Mouse (Mus musculus) cerebellum, adult 8-10 months (tissue): Measurements from ENCODE around the gene Tnpo1.
"Not testable (repeated sequence)": the region's sequence is repeated elsewhere in the genome, so short reads cannot be mapped to it uniquely, and the experiment has no call there.

ENCODE experiments used
- DNase-seq: peaks from one replicate; pipeline ENCODE4 v3.0.0; 2022

The Tnpo1 gene

DNA sequence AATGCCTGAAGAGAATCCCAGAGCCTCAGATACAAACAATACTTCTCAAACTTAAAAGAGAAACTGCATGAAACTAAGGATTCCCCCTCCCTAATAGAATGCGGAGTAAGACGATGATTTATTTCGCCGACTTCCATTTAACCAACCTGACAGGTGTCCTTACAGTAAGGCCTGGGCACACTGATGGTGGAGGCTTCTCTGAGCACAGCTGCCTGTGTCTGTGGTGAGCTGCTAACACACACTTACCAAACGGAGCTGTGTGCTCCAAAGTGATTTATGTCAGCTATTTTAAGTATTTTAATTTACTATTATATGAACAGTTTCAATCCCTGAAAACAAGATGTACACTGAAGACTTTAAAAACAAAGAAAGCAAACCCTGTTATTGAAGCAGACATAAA lies 42.4 kb downstream of the Tnpo1 start:
- DNase-seq: no peak

DNA sequence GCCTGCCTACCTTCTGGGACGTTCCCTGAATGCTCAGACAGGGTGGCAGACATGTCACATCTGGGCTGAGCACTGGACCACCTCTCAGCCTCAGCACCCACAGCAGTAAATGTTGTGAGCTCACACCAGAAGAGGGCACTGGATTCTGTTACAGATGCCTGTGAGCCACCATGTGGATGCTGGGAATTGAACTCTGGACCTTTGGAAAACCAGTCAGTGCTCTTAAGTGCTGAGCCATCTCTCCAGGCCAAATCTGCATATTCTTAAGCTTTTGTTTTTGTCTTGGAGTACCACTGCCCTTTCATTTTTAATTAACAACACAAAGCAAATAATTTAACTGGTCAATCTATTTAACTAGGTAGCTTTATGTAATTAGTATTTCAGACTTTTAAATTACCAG lies 44.2 kb downstream of the Tnpo1 start:
- DNase-seq: no peak

- no peak for DNase-seq
These were observed 45.8 kb downstream of the Tnpo1 start for GRCm38 (mm10) chr13:98880336-98880735.

DNA sequence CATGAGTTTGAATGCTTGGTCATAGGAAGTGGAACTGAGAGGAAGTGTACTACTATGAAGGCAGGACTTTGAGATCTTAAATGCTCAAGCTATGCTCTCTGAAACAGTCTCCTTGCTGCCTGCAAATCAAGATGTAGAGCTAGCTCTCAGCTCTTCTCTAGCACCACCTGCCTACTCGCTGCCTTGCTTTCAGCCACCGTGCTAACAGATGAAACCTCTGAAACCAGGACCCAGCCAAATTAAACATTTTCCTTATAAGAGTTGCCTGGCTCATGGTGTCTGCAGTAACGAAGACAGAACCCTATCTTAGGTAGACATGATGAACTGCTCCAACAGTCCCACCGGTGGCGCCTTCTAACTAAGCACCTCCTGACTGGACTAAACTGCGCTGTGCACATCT lies 46.8 kb downstream of the Tnpo1 start:
- no peak for DNase-seq

DNA sequence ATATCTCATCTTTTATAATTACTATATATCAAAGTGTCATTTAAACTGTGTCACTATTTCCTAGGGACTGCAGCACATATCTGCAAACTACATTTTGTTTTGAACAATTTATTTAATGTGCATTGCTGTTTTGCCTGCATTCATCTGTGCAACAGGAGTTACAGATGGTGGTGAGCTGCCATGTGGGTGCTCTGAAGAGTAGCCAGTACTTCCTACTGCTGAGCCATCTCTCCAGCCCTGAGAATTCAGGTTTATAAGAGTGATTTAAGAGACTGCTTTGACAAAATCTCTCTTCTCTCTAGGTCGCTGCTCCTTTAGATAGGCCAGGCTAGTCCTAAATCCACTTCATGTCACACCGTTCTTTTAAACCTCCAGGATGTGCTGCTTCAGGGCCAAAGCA lies 49.0 kb downstream of the Tnpo1 start:
- no peak for DNase-seq

GRCm38 (mm10) chr13:98874727-98875126 lies 51.5 kb downstream of the Tnpo1 start:
- DNase-seq: no peak

DNA sequence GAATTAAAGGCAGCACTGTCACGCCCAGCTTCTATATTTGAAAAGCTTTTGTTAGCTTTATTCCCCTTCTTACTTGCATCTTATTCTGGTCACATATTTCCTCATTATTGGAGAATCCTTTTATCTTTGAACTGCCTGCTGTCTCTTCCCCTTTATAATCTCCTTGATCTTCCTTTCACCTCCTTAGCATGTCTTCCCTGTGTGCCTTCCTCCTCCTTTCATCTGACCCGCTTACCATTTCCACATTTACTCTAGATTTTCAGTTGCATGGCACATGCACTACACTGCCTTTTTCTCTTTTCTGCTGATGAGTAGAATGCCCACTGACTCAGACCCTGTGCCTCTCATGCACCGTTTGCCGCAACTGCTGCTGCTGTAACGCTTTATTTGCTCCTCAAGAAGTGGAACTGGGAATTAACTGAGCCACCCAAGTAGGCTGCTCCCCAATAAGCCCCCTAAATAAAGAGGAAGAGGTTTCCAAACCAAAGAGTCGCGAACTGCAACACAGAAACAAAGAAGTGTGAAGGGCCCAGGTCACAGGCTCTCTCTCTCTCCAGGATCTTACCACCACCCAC lies 53.8 kb downstream of the Tnpo1 start:
- DNase-seq: no peak

GRCm38 (mm10) chr13:98871263-98871662 lies 54.9 kb downstream of the Tnpo1 start:
- no peak for DNase-seq

GRCm38 (mm10) chr13:98868236-98868923 lies 57.8 kb downstream of the Tnpo1 start:
- no peak for DNase-seq

GRCm38 (mm10) chr13:98867810-98868209 lies 58.4 kb downstream of the Tnpo1 start:
- DNase-seq: peak; percentile 32

DNA sequence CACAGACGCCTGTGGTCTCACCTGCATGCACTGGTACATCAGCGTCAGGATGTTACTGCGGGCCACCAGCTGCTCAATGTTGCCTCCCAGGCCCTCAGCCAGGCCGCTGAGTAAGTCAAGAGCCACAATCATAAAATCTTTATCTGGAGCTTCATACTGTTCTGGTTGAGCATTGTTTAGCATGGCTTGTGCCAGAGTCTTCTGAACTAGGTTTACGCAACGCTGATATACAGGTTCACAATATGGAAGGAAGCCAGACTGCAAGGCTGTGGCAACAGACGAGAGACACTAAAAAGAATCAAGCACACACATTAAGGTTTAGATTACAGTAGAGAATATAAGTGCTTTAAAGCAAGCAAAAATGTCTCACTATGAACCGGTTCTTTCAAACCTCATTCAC lies 70.9 kb downstream of the Tnpo1 start:
- no peak for DNase-seq

DNA sequence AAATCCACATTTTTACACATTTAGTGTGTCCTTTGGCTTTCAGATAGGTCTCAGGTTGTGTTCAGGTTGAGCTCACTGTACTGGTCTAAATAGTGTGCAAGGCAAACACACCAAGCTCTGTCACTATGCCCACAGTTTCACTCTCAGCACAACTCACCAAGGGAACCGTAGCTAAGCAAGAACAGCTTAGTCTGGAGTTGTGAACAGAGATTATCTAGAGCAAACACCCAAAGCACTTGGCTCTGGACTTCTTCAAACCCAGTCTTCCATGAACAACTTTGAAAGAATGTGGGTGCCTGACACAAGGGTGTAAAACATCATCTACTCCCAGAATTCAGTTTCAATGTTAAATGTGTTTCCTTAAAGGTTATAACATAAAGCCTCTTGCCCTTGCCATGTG lies 80.4 kb downstream of the Tnpo1 start:
- DNase-seq: no peak

DNA sequence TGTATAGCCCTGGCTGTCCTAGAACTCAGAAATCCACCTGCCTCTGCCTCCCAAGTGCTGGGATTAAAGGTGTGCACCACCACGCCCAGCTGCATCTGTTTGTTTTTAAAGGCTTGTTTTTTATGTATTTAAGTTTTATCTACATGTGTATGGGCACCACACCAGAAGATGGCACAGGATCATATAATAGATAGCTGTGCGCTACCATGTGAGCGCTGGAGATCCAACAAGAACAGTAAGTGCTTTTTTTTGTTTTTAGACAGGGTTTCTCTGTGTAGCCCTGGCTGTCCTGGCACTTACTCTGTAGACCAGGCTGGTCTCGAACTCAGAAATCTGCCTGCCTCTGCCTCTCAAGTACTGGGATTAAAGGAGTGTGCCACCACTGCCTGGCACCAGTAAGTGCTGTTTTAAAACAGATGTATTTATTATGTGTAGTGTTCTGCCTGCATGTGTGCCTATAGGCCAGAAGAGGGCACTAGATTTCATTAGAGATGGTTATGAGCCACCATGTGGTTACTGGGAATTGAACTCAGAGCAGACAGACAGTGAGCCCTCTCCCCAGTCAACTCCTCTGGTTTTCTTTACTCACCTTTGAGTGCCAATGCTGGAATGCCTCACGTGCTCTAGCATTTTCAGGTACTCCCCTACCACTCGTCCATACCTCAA lies 89.6 kb downstream of the Tnpo1 start:
- DNase-seq: no peak

- DNase-seq: no peak
These were observed 90.4 kb downstream of the Tnpo1 start for GRCm38 (mm10) chr13:98835740-98836139.

DNA sequence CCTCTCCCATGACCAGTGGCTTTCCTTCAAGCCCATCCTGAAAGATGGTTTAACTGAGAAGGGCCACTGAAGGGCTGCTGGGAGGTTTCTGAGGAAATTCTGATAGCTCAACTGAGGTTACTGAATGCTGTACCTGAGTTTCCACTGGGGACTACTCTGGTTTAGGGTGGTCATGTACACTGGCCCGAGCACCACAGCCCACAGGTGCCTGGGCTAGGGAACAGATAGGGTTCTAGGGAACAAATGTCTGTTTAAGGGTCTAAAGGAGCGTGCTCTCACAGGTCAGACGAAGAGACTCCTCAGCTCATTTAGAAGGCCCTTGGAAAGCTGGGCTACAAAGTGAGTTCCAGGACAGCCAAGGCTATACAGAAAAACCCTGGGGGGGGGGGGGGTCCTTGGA lies 91.5 kb downstream of the Tnpo1 start:
- no peak for DNase-seq

- no peak for DNase-seq
These were observed 92.0 kb downstream of the Tnpo1 start for GRCm38 (mm10) chr13:98834199-98834598.

DNA sequence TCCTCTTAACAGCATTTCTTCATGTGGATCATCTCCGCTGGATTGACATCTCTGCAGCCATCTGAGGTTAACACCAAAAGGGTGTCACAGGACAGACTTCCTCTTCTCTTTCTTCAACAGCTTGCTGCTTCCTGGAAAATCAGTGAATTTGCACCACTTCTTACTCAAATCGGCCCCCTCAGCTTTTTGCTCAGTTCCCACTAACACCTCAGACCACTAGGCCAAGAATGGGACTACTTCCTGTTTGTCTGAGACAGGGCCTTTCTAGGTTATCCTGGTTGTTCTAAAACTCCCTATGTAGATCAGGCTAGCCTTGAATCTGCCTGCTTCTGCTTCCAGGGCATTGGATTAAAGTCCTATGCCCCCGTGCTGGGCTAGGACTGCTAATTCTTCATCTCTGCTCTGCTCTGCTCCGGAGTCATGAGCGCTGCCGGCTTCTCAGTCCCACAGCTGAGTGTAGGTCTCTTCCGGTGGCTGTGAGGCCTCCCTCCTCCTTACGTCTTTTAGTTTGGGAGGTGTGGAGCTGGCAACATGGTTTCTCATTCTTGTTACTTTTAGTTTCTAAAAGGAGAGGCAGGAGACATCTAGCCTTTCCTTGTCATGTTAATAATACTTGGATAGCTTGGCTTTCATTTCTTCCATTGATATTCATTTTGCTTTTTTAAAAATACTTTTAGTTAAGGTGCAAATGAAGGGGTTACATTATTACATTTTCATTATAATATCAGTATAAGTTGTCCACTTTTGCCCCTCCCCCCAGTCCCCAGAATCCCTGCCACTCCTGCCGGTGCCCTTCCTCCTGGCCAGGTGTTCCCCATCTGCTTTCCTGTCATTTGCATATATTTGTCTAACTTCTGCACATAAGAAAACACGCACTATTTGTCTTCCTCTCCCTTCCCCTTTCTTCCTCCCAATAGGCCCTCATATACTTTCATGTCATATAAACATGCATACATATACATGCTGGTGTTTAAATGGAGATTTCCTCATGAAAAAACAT lies 93.4 kb downstream of the Tnpo1 start:
- no peak for DNase-seq

- not testable (repeated sequence) for DNase-seq
These were observed 97.2 kb downstream of the Tnpo1 start for GRCm38 (mm10) chr13:98829026-98829425.

DNA sequence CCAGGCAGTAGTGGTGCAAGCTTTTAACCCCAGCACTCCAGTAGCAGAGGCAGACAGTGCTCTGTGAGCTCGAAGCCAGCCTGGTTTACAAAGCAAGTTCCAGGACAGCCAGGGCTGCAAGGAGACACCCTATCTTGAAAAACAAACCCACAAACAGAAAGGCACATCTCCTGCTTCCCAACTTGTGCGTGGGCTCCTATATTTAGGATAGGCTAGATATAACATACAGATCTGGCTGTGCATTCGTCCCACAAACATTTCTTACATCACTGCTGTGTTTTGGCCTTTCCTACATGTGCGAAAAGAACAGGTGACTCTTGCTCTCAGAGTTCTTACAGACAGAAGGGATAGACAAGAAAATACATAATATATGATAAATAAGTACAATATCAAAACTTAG lies 100.6 kb downstream of the Tnpo1 start:
- DNase-seq: no peak

- no peak for DNase-seq
These were observed 107.1 kb downstream of the Tnpo1 start for GRCm38 (mm10) chr13:98819094-98819493.

DNA sequence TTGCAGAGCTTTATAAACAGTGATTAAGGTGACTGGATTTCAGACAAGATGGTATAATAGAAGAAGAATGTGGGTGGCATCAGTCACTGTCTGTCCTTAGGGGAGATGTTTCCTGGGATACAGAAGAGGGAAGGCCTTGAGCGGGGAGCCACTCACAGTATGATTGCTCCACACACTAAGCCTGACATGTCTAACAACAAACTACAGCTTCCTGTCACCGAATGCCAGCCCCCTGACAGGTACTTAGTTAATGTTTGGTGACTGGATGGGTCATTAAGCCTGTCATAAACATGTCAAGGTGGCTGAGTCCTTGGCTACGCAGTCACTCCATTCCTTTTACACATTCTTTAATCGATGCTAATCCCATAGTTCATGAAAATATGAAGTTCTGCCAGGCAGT lies 108.0 kb downstream of the Tnpo1 start:
- no peak for DNase-seq

- no peak for DNase-seq
These were observed 108.4 kb downstream of the Tnpo1 start for GRCm38 (mm10) chr13:98817766-98818165.

GRCm38 (mm10) chr13:98816981-98817660 lies 109.1 kb downstream of the Tnpo1 start:
- not testable (repeated sequence) for DNase-seq
